Mouse (Mus musculus): ENCODE data around the gene Ubox5.

DNA sequence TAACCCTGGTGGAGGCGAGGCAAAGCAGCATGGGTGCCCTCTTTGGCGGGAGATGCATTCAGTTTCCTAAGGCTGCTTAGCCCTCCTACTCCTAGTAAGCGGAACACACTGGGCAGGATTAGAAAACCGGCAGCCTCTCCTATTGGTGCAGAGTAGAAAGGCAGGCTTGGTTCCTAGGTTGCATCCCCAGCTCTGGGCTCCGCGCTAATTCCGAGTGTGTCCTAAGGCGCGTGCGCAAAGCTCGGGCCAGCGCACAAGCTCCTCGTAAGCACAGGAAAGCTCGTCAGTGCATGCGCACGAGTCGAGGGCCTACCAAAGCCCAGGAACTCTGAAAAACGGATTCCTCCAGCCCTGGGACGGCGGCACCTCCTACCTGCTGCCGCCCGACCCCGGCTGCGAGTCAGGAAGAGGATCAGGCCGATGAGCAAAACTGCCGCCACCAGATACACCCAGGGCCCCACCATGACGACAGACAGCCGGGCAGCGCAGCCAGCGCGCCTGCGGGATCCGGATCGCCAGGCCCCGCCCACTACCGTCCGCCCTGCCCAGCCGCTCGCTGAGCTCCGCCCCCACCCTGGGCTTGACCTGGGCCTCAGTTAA lies 34.4 kb upstream of the Ubox5 start, which contains the start of gene Ddrgk1:
- TF ChIP-seq POLR2A (IDR thresholded peaks at IDR 0.05; ENCODE audit: borderline replicate concordance, low read depth, low read length) (no peak), CTCF (IDR thresholded peaks at IDR 0.05; ENCODE audit: low read depth, low read length) (no peak)

Data from bone marrow macrophage, adult 2 months (primary cell).